Mouse (Mus musculus) forebrain, postnatal 0 days (tissue): Measurements from ENCODE around the gene Arl15. TPM values are rescaled to one million over a fixed set of nuclear protein-coding genes. Genes with fewer than 3 reads are reported as not detected.

Experiments used
- ATAC-seq: fragments of 200-750 bp; cut with Nextera tagmentation; 2 replicates; pipeline ENCODE4 v1.8.0; 2017; ENCODE audit warnings: mild to moderate bottlenecking, moderate library complexity
- DNase-seq: peaks from one replicate; pipeline ENCODE4 v3.0.0-alpha.2; 2015
- H3K27ac ChIP-seq: fragments of 300-500 bp; sonication (generic); 2 replicates; pipeline ENCODE4 v1.5.1; 2014; ENCODE audit warnings: low read depth, mild to moderate bottlenecking, antibody characterized with exemption, low read length, moderate library complexity, mixed read lengths
- H3K27me3 ChIP-seq: fragments of 300-500 bp; sonication (generic); 2 replicates; pipeline ENCODE4 v1.6.1; 2014; ENCODE audit warnings: mild to moderate bottlenecking, low read length, mixed read lengths; ENCODE audit not compliant: insufficient read depth
- H3K36me3 ChIP-seq: fragments of 300-500 bp; sonication (generic); 2 replicates; pipeline ENCODE4 v1.6.1; 2014; ENCODE audit warnings: mild to moderate bottlenecking, moderate library complexity; ENCODE audit not compliant: insufficient read depth
- H3K4me1 ChIP-seq: fragments of 300-500 bp; sonication (generic); 2 replicates; pipeline ENCODE4 v1.6.1; 2014; ENCODE audit warnings: antibody characterized with exemption; ENCODE audit not compliant: insufficient read depth
- H3K4me2 ChIP-seq: fragments of 300-500 bp; sonication (generic); 2 replicates; pipeline ENCODE4 v1.6.1; 2014; ENCODE audit warnings: low read depth, mild to moderate bottlenecking, moderate library complexity
- H3K4me3 ChIP-seq: fragments of 300-500 bp; sonication (generic); 2 replicates; pipeline ENCODE4 v1.5.1; 2014; ENCODE audit warnings: low read depth, low read length, mixed read lengths
- H3K9ac ChIP-seq: fragments of 300-500 bp; sonication (generic); 2 replicates; pipeline ENCODE4 v1.6.1; 2014; ENCODE audit warnings: mild to moderate bottlenecking
- H3K9me3 ChIP-seq: fragments of 300-500 bp; sonication (generic); 2 replicates; pipeline ENCODE4 v1.6.1; 2016; ENCODE audit warnings: low read length
- CTCF ChIP-seq: sonication (generic); IDR thresholded peaks from 2 replicates; pipeline ENCODE4 v1.5.1; 2016; ENCODE audit warnings: antibody characterized with exemption, control low read depth, low read depth
- WGBS: fragments of 180-500 bp; shearing (Covaris S2); extraction: QIAGEN DNeasy Blood & Tissue Kit; methylation state at CpG from one replicate; pipeline ENCODE4 v1.1.7; 2014; 5-methylcytosine and 5-hydroxymethylcytosine counted together
- polyA plus RNA-seq: library from polyadenylated mRNA; unstranded; fragments of >200 nt; fragmentation: Nextera tagmentation; extraction: Ambion mirVana; gene quantifications from 2 replicates; pipeline ENCODE4 v1.2.1, GENCODE M21; 2015
- total RNA-seq: library from RNA; depleted of rRNA; stranded (reverse); fragments of >200 nt; gene quantifications from 2 replicates; pipeline ENCODE4 v1.2.3, GENCODE M21; 2014

Gene Arl15
- total and polyA plus RNA-seq, 2 experiments from 2014 or later: 18.5 to 44.0 TPM

- WGBS: 95% methylated on average over 5 of the region's 5 CpGs
- Histone ChIP-seq H3K4me1 (no peaks in the 10 kb centered on the region), H3K27me3 (no peaks in the 10 kb centered on the region), H3K9ac (no peak overlapping the region), H3K36me3 (no peaks in the 10 kb centered on the region), H3K9me3 (no peaks in the 10 kb centered on the region), H3K4me3 (no peak overlapping the region), H3K4me2 (no peak overlapping the region), H3K27ac (no peak overlapping the region)
- ATAC-seq: no peak
- DNase-seq: no peak
- no peak for TF ChIP-seq CTCF
Observed at GRCm38 (mm10) chr13:113937231-113937630, 142.9 kb downstream of the Arl15 start.

GRCm38 (mm10) chr13:113938561-113938960, 144.3 kb downstream of the Arl15 start:
- Histone ChIP-seq H3K4me1 (no peaks in the 10 kb centered on the region), H3K27ac (no peak overlapping the region), H3K27me3 (no peaks in the 10 kb centered on the region), H3K9ac (no peak overlapping the region), H3K9me3 (no peaks in the 10 kb centered on the region), H3K4me3 (no peak overlapping the region), H3K4me2 (no peak overlapping the region), H3K36me3 (no peaks in the 10 kb centered on the region)
- no peak for TF ChIP-seq CTCF
- no peak for ATAC-seq
- no peak for DNase-seq
- 93% methylated on average over 9 of the region's 9 CpGs for WGBS

- Histone ChIP-seq H3K4me3 (no peak overlapping the region), H3K36me3 (no peaks in the 10 kb centered on the region), H3K27ac (no peak overlapping the region), H3K4me1 (no peaks in the 10 kb centered on the region), H3K9ac (no peak overlapping the region), H3K27me3 (no peaks in the 10 kb centered on the region), H3K4me2 (no peak overlapping the region), H3K9me3 (no peaks in the 10 kb centered on the region)
- DNase-seq (no peak), ATAC-seq (no peak)
- 94% methylated on average over 10 of the region's 10 CpGs for WGBS
- TF ChIP-seq CTCF: no peak
Observed at GRCm38 (mm10) chr13:113939097-113939496, 144.8 kb downstream of the Arl15 start.

- no peaks in the 10 kb centered on the region for H3K36me3 ChIP-seq
- H3K4me2 ChIP-seq: no peak overlapping the region
- no peak for ATAC-seq
- no peak overlapping the region for H3K9ac ChIP-seq
- 50% methylated on average over 3 of the region's 3 CpGs for WGBS
- H3K4me1 ChIP-seq: no peaks in the 10 kb centered on the region
- H3K27me3 ChIP-seq: no peaks in the 10 kb centered on the region
- no peak overlapping the region for H3K27ac ChIP-seq
- no peak overlapping the region for H3K4me3 ChIP-seq
- no peak for DNase-seq
- no peaks in the 10 kb centered on the region for H3K9me3 ChIP-seq
- no peak for TF ChIP-seq CTCF
Observed at GRCm38 (mm10) chr13:113939681-113940080, 145.4 kb downstream of the Arl15 start.

GRCm38 (mm10) chr13:113940151-113940550, 145.8 kb downstream of the Arl15 start:
- H3K4me2 ChIP-seq: no peak overlapping the region
- DNase-seq (no peak), ATAC-seq (no peak)
- H3K27ac ChIP-seq: no peak overlapping the region
- H3K9me3 ChIP-seq: no peaks in the 10 kb centered on the region
- no peak overlapping the region for H3K4me3 ChIP-seq
- no peaks in the 10 kb centered on the region for H3K27me3 ChIP-seq
- no peak for TF ChIP-seq CTCF
- WGBS: 89% methylated on average over 7 of the region's 7 CpGs
- H3K9ac ChIP-seq: no peak overlapping the region
- no peaks in the 10 kb centered on the region for H3K4me1 ChIP-seq
- no peaks in the 10 kb centered on the region for H3K36me3 ChIP-seq

GRCm38 (mm10) chr13:113941943-113942342, 147.6 kb downstream of the Arl15 start:
- no peak overlapping the region for H3K4me2 ChIP-seq
- WGBS: 50% methylated on average over 3 of the region's 3 CpGs
- no peak for ATAC-seq
- H3K27me3 ChIP-seq: no peaks in the 10 kb centered on the region
- H3K27ac ChIP-seq: no peak overlapping the region
- H3K4me3 ChIP-seq: no peak overlapping the region
- no peak for TF ChIP-seq CTCF
- H3K9ac ChIP-seq: no peak overlapping the region
- no peaks in the 10 kb centered on the region for H3K36me3 ChIP-seq
- DNase-seq: no peak
- H3K9me3 ChIP-seq: no peaks in the 10 kb centered on the region
- no peaks in the 10 kb centered on the region for H3K4me1 ChIP-seq

- no peak for DNase-seq
- Histone ChIP-seq H3K27ac (no peak overlapping the region), H3K27me3 (no peaks in the 10 kb centered on the region), H3K9ac (no peak overlapping the region), H3K4me1 (no peaks in the 10 kb centered on the region), H3K36me3 (no peaks in the 10 kb centered on the region), H3K9me3 (no peaks in the 10 kb centered on the region), H3K4me3 (no peak overlapping the region), H3K4me2 (no peak overlapping the region)
- WGBS: 21% methylated on average over 4 of the region's 4 CpGs
- ATAC-seq: no peak
- TF ChIP-seq CTCF: no peak
Observed at GRCm38 (mm10) chr13:113947546-113947945, 153.2 kb downstream of the Arl15 start.

- no peak for TF ChIP-seq CTCF
- H3K27me3 ChIP-seq: no peaks in the 10 kb centered on the region
- 68% methylated on average over 5 of the region's 5 CpGs for WGBS
- no peak overlapping the region for H3K4me2 ChIP-seq
- no peak overlapping the region for H3K4me3 ChIP-seq
- H3K27ac ChIP-seq: no peak overlapping the region
- no peaks in the 10 kb centered on the region for H3K36me3 ChIP-seq
- H3K9me3 ChIP-seq: no peaks in the 10 kb centered on the region
- ATAC-seq (no peak), DNase-seq (no peak)
- H3K9ac ChIP-seq: no peak overlapping the region
- no peaks in the 10 kb centered on the region for H3K4me1 ChIP-seq
Observed at GRCm38 (mm10) chr13:113949708-113950107, 155.4 kb downstream of the Arl15 start.
